In genomic region chr4:118589733-118590130, GRCm38 (mm10) we compare ENCODE assay signal across 11 mouse cellular contexts. TPM values are rescaled to one million over a fixed set of nuclear protein-coding genes. Genes with fewer than 3 reads are reported as not detected.
DNase-seq lines count a peak whose midpoint lies in the region; ATAC-seq and TF ChIP-seq lines count a peak whose summit lies in the region.
"Had no signal": no experiment of that assay in that cellular context is flagged by ENCODE, and none has a peak within 500 bp of the region (broad histone marks: within the 10 kb centered on the region; RNA-seq: fewer than 3 reads in every experiment).

No protein-coding gene starts in this region.

- ATAC-seq in embryonic facial prominence, embryonic 13.5 days (ENCODE audit: insufficient number of reproducible peaks, insufficient read depth, low FRiP score, low TSS enrichment, low read depth) = no peak
- ATAC-seq in midbrain, embryonic 12.5 days (ENCODE audit: low FRiP score, low read depth) = no peak

- H3K4me1 ChIP-seq in ES-Bruce4 (ENCODE audit: control insufficient read depth, insufficient read depth, low read length) = peaks cover 7% of the 10 kb centered on the region
- H3K4me1 ChIP-seq in ES-E14 (ENCODE audit: control insufficient read depth in 2 of 2, insufficient read depth in 2 of 2, low read length in 2 of 2, poor library complexity in 1 of 2) = peaks cover 2 to 12% of the 10 kb centered on the region in 2 experiments; a peak in 3 of 4 replicates
- peaks cover 3% of the 10 kb centered on the region; the same call in 1 of the 2 replicates for H3K4me1 ChIP-seq in embryonic facial prominence, embryonic 13.5 days
- H3K4me1 ChIP-seq in midbrain, embryonic 12.5 days = peaks cover 8% of the 10 kb centered on the region; the same call in 1 of the 2 replicates

- TF ChIP-seq POLR2A in ES-Bruce4 (IDR thresholded peaks at IDR 0.05; ENCODE audit: insufficient read depth, low read length) = no peak

- no peaks in the 10 kb centered on the region; the same call in 1 of the 2 replicates for H3K9me3 ChIP-seq in ES-Bruce4 (replicated peaks; ENCODE audit: control insufficient read depth, insufficient read depth, low read length, poor library complexity, severe bottlenecking)
- H3K9me3 ChIP-seq in ES-E14 (ENCODE audit: control insufficient read depth, insufficient read depth, low read depth, low read length) = no peaks in the 10 kb centered on the region
- H3K9me3 ChIP-seq in embryonic facial prominence, embryonic 13.5 days = no peaks in the 10 kb centered on the region
- H3K9me3 ChIP-seq in midbrain, embryonic 12.5 days = no peaks in the 10 kb centered on the region

- peak overlapping the region; percentile 30 for H3K4me2 ChIP-seq in embryonic facial prominence, embryonic 13.5 days
- H3K4me2 ChIP-seq in midbrain, embryonic 12.5 days (replicated peaks) = peak overlapping the region; percentile 34

- TF ChIP-seq CTCF in ES-Bruce4 (IDR thresholded peaks at IDR 0.05; ENCODE audit: low read depth, low read length) = no peak

- DNase-seq in ES-E14 (ENCODE audit: low read depth, low spot score) = peak; percentile 59
- no peak for DNase-seq in thymus, postnatal 25 days
- DNase-seq in urinary bladder, postnatal 10 days (ENCODE audit: low spot score) = no peak
- no peak for DNase-seq in B cell, adult 2 months
- DNase-seq: lung, adult 2 months had no signal

- 10% methylated on average over 7 of the region's 7 CpGs for WGBS in embryonic facial prominence, embryonic 13.5 days
- 3% methylated on average over 7 of the region's 7 CpGs for WGBS in midbrain, embryonic 12.5 days

- in situ Hi-C loops in ES-E14 (cut with MboI; ENCODE audit: low sequenced_read_pairs in 2 of 2, unreplicated experiment in 2 of 2) = no loop called here

- TF ChIP-seq EP300 in ES-Bruce4 (IDR thresholded peaks at IDR 0.05; ENCODE audit: insufficient read depth, low read depth, low read length) = 0 out of 2 replicates have a peak, but pooled peaks have one; percentile 53

- no peak overlapping the region for H3K4me3 ChIP-seq in ES-Bruce4 (ENCODE audit: low read depth, low read length)
- no peak overlapping the region for H3K4me3 ChIP-seq in ES-E14 (ENCODE audit: insufficient read depth in 1 of 2, low read depth in 1 of 2, low read length in 2 of 2, poor library complexity in 1 of 2, severe bottlenecking in 1 of 2)
- H3K4me3 ChIP-seq in embryonic facial prominence, embryonic 13.5 days = no peak overlapping the region
- H3K4me3 ChIP-seq in midbrain, embryonic 12.5 days = no peak overlapping the region

- no peak overlapping the region for H3K27ac ChIP-seq in ES-Bruce4 (ENCODE audit: insufficient read depth, low read length)
- no peak overlapping the region for H3K27ac ChIP-seq in ES-E14 (ENCODE audit: insufficient read depth, low read depth, low read length, poor library complexity, severe bottlenecking)
- H3K27ac ChIP-seq in embryonic facial prominence, embryonic 13.5 days = no peak overlapping the region
- H3K27ac ChIP-seq in midbrain, embryonic 12.5 days (replicated peaks) = peak overlapping the region; percentile 49

- H3K27me3 ChIP-seq in ES-Bruce4 (ENCODE audit: control insufficient read depth, insufficient read depth, low read length, poor library complexity, severe bottlenecking) = no peaks in the 10 kb centered on the region
- H3K27me3 ChIP-seq in embryonic facial prominence, embryonic 13.5 days = no peaks in the 10 kb centered on the region
- no peaks in the 10 kb centered on the region for H3K27me3 ChIP-seq in midbrain, embryonic 12.5 days

- H3K36me3 ChIP-seq in ES-Bruce4 (ENCODE audit: control insufficient read depth, insufficient read depth, low read length, poor library complexity, severe bottlenecking) (no peaks in the 10 kb centered on the region), ES-E14 (ENCODE audit: control insufficient read depth, insufficient read depth, low read length, poor library complexity, severe bottlenecking) (no peaks in the 10 kb centered on the region)
- H3K36me3 ChIP-seq in embryonic facial prominence, embryonic 13.5 days = no peaks in the 10 kb centered on the region
- H3K36me3 ChIP-seq in midbrain, embryonic 12.5 days = no peaks in the 10 kb centered on the region

- no peak overlapping the region for H3K9ac ChIP-seq in ES-Bruce4 (ENCODE audit: low read depth, poor library complexity, severe bottlenecking)
- no peak overlapping the region for H3K9ac ChIP-seq in ES-E14 (ENCODE audit: insufficient read depth, low read depth, low read length, poor library complexity, severe bottlenecking)
- H3K9ac ChIP-seq in embryonic facial prominence, embryonic 13.5 days = no peak overlapping the region
- H3K9ac ChIP-seq in midbrain, embryonic 12.5 days (replicated peaks) = no peak overlapping the region

TF ChIP-seq in ES-E14, 5 proteins besides CTCF, POLR2A, EP300 and RAD21:
- no peak for TF ChIP-seq HCFC1 (IDR thresholded peaks at IDR 0.05; ENCODE audit: borderline replicate concordance, insufficient read depth, low read length)
- TF ChIP-seq ZC3H11A (IDR thresholded peaks at IDR 0.05; ENCODE audit: borderline replicate concordance, low read depth, low read length) = no peak
- TF ChIP-seq CHD2 (IDR thresholded peaks at IDR 0.05; ENCODE audit: low read depth, low read length) = no peak
- no peak for TF ChIP-seq ZNF384 (IDR thresholded peaks at IDR 0.05; ENCODE audit: low read depth, low read length)
- TF ChIP-seq MAFK (IDR thresholded peaks at IDR 0.05; ENCODE audit: insufficient read depth, low read depth, low read length) = no peak

RNA-seq across cellular contexts. Expression of gene Cfap57, which starts 30.8 kb away (rescaled TPM):
- polyA plus RNA-seq in ES-Bruce4 (2011; ENCODE audit: insufficient read depth, insufficient read length, low read depth, missing spikeins) = not detected in 2 replicates
- total RNA-seq in ES-E14 (2012; rRNA removed) = 0.16 and 0.18 TPM in 2 replicates
- 0.17 and 0.22 TPM in 2 replicates for polyA plus RNA-seq in embryonic facial prominence, embryonic 13.5 days (2015; fragmentation: Nextera tagmentation; extraction: Ambion mirVana)
- polyA plus RNA-seq in midbrain, embryonic 12.5 days (2016; fragmentation: Nextera tagmentation; extraction: Ambion mirVana) = 0.92 and 1.5 TPM in 2 replicates
- total RNA-seq: gastrocnemius, adult 18-20 months; monocyte, adult 5-6 weeks had no signal
- polyA plus RNA-seq: spleen, adult 2 months had no signal

RNA-seq across cellular contexts. Expression of gene Ebna1bp2, which starts 30.9 kb away (rescaled TPM):
- 126 and 137 TPM in 2 replicates for polyA plus RNA-seq in ES-Bruce4 (2011; ENCODE audit: insufficient read depth, insufficient read length, low read depth, missing spikeins)
- 165 and 182 TPM in 2 replicates for total RNA-seq in ES-E14 (2012; rRNA removed)
- polyA plus RNA-seq in embryonic facial prominence, embryonic 13.5 days (2015; fragmentation: Nextera tagmentation; extraction: Ambion mirVana) = 141 and 164 TPM in 2 replicates
- 167 TPM in 2 replicates for polyA plus RNA-seq in midbrain, embryonic 12.5 days (2016; fragmentation: Nextera tagmentation; extraction: Ambion mirVana)

RNA-seq across cellular contexts. Expression of gene Tmem125, which starts 45.9 kb away (rescaled TPM):
- 9.7 and 11.9 TPM in 2 replicates for polyA plus RNA-seq in ES-Bruce4 (2011; ENCODE audit: insufficient read depth, insufficient read length, low read depth, missing spikeins)
- 12.0 and 19.1 TPM in 2 replicates for total RNA-seq in ES-E14 (2012; rRNA removed)
- polyA plus RNA-seq in embryonic facial prominence, embryonic 13.5 days (2015; fragmentation: Nextera tagmentation; extraction: Ambion mirVana) = 2.8 and 3.2 TPM in 2 replicates
- 0.13 and 0.26 TPM in 2 replicates for polyA plus RNA-seq in midbrain, embryonic 12.5 days (2016; fragmentation: Nextera tagmentation; extraction: Ambion mirVana)
- total RNA-seq: gastrocnemius, adult 18-20 months; monocyte, adult 5-6 weeks had no signal
